Mouse (Mus musculus) embryo, embryonic 9.5 days (tissue): Measurements from ENCODE around the gene Crebbp.
"Not testable (repeated sequence)": the region's sequence is repeated elsewhere in the genome, so short reads cannot be mapped to it uniquely, and the experiment has no call there.

Source experiments
- DNase-seq: peaks from one replicate; pipeline ENCODE4 v3.0.0-alpha.2; 2017; ENCODE audit errors: extremely low spot score

The Crebbp gene

GRCm38 (mm10) chr16:4160246-4160897 is 53.4 kb downstream of the Crebbp start:
- no peak for DNase-seq

DNA sequence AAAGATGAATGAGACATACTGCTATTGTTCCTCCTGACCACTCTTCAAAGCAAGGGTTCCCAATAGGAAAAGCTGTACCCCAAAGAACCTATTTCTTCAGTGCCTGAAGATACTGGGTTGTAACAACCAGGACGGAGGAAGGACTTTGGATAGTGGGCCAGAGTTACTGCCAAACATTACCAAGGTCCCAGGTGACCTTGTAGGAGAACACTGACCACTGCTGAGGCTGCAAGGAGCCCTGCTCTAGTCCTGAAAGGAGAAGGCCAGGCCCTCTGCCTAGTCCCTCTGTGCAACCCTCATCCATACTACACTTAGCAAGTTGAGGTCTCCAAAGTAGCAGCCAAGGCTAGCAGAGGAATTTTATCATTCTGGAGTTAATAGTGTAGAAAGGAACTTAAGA is 60.7 kb downstream of the Crebbp start:
- no peak for DNase-seq

DNA sequence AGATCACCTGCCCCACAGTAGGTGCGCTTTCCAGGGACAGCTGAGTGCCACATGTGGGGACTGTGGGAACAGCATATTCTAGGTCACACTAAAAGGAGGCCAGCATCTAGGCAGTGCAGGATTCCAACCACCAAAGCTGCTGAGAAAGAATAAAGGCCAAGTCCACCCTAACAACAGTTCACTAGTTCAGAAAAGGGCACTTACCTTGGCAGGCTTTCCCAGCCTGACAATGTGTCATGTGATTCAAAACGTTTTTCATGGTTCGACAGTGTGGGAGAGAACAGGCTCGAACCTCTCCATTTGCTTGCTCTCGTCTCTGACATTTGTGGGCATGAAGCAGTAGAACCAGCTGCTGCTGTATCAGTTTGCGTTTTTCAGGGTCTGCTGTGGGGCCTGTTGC is 75.3 kb downstream of the Crebbp start:
- no peak for DNase-seq

DNA sequence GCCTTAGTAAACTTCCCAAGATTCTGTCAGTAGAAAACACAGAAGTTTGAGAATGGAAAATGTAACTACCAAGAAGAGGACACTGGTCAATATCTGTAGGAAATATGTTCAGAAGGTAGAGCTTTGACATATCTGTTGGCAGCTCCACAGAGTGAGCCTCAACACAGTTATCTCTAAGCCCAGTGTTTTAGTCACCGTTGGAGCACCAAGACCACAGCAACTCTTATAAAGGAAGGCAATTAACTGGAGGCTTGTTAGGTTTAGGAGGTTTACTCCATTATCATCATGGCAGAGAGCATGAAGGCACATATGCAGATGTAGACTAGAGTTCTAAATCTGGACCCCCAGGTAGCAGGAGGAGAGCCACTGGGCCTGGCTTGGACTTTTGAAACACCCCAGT is 80.0 kb downstream of the Crebbp start:
- no peak for DNase-seq

DNA sequence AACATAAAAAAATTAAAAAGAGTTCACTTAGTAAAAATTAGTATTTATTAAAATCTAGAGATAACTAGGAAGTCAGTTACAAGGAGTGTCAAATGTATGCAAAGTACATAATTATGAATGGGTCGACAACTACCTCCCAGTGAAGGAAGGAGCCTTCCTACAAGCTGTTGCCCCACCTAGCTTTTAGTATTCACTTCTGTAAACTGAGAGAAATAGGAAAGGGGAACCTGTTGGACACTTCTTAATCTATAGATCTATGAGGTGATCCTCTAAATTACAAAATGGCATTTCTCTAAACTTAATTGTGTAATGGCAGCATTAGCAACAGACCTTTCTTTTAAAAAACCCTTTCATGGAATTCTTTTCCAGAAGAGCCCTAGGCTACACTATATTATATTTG is 84.9 kb downstream of the Crebbp start:
- no peak for DNase-seq

DNA sequence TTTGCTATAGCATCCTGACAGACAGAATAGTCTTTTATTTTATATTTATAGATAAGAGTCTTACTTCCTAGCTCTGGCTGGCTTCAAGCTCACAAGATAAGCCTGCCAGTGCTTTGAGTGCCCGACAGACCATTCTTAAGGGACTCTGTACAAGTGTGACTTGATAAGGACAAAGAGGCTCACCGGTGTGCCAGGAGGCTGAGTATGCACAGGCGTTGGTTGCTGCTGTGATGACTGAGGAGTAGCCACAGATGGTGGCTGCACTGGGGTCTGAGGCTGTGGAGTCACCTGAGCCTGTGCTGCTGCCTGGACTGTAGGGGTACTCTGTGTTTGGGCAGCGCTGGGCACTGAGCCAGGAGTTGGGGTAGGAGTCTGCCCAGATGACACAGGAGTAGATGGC is 96.7 kb downstream of the Crebbp start:
- DNase-seq: no peak

GRCm38 (mm10) chr16:4100374-4100773 is 113.4 kb downstream of the Crebbp start:
- DNase-seq: no peak

DNA sequence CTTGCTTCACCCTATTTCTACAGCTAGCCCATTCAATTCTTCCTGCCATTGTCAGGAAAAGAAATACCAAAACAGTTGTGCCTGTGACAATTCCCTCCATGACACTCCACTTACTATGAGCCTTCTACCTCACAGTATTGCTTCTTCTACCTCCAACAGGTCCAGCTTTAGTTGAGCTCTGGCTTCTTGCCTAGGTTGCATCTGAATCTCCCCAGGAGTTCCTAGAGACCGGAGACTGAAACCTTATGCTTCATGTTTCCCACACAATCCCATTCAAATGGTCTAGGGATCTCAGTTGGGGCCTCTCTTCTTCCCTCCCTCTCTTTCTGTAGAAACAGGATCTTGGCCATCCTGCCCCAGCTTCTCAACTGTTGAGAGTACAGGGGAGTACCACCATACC is 116.3 kb downstream of the Crebbp start:
- no peak for DNase-seq

GRCm38 (mm10) chr16:4096898-4097297 is 116.9 kb downstream of the Crebbp start:
- DNase-seq: no peak

DNA sequence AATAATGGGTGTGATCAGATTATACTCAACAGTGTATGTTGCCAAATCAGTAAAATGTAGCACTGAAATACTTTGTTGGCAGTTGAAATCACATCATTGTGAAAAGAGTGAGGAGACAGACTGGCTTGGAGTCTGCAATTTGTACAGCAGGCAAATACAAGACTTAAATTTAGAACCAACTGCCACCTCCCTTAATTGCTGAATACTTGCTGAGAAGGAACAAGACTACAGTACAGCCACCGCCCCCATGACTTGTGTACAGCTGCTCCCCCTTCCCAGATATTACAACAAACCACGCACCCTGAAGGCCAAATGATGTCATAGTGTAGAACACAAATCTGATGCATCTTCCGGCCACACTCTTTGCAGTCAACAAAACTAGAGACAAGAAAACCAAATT is 117.7 kb downstream of the Crebbp start:
- DNase-seq: no peak

DNA sequence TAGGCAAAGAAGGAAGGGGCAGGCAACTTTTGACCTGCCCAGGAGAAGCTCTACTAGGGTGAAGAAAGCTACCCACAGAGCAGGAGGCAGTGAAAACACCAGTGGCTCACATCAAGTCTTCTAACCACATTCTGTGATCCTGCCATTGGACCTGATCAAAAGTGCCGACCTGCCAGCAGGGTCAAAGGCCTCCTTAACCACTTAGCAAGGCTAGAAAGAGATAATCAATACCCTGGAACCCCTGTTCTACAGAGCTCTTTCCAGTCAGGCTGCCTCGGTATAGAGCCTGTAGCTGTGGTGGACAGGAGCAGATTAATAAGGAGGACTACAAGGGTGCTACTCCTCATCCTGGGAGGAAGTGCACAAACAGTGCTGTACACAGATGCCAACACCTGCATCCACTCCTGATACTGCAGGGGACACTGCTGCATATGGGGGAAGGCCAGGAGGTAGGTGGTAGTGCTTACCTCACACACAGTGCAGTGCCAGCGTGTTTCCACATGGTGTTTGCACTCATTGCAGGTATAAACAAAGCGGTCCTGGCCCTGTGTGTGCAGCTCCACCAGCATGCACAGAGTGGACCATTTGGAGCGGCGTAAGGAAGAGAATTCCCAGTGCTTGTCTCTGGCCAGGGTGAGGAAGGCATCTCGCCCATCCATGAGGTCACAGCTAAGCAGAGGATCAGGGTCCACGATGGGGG is 126.4 kb downstream of the Crebbp start:
- DNase-seq: no peak

GRCm38 (mm10) chr16:4085851-4086387 is 127.9 kb downstream of the Crebbp start:
- DNase-seq: no peak

GRCm38 (mm10) chr16:4085051-4085450 is 128.7 kb downstream of the Crebbp start:
- no peak for DNase-seq

DNA sequence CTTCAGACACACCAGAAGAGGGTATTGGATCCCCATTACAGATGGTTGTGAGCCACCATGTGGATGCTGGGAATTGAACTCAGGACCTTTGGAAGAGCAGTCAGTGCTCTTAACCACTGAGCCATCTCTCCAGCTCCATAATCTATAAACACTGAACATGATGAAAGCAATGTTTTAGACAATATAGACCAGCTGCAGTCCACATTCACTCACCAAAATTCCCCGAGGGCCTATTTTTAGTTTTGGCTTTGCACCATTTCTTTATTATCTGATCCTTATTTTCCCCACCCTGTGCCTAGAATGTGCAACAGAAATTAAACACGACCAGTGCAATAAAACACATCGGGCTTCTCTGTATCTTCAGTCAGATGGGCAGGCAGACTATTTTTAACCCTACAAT is 133.4 kb downstream of the Crebbp start:
- not testable (repeated sequence) for DNase-seq

- DNase-seq: no peak
Observed at GRCm38 (mm10) chr16:4079656-4080055, 134.1 kb downstream of the Crebbp start.

GRCm38 (mm10) chr16:4078302-4078701 is 135.5 kb downstream of the Crebbp start:
- DNase-seq: peak; percentile 9

DNA sequence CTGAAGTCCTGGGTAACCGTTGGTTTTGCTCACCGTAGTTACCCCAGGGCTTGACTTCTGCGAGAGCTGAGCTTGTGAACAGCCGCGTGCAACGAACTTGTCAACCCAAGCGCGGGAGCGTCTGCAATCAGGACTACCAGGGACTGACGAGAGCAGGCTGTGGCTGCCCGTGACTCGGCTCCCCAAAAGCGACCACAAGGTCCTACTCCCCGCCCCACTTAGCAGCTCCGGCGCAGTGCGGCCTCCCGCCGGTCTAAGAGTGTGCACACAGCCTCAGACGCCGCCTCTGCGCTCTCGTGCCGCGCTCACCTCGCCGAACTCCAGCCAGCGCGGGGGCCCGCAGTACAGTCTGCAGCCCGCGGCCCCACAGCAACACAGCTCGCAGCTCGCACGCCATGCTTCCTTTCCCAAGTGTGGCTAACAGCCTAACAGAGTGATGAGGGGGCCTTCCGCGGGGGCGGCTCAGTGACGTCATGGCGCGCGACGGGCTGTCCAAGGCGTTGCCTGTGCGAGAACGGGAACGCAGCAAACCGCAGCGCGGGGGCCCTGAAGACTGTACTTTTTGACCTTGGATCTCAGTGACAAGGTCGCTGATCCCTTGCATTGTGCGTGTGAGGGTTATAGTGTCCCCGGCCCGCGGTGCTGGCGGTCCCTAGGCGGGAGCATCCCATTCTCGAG is 136.3 kb downstream of the Crebbp start, which contains the start of gene Trap1:
Gene Trap1, minus strand, starts transcription at position 444 of the 678 bp plus-strand sequence.
- peak; percentile 93 for DNase-seq

DNA sequence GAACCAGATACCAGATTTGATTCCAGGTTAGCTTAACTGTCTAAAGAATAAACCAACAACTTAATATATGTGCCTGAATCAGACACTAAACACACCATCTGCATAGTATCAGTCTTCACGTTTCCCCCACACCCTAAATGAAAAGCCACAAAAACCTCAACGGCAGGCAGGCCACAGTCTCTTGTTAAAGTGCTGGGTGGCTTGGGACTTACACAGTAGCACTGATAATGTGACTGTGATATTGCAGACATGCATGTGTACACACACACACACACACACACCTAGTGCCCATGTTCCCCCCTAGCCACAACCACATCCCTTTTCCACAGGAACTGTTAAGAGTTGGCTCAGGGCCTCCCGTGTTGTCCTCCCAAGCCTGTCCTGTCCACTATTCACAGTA is 139.0 kb downstream of the Crebbp start:
- no peak for DNase-seq

- no peak for DNase-seq
Observed at GRCm38 (mm10) chr16:4074297-4074696, 139.5 kb downstream of the Crebbp start.

- DNase-seq: peak; percentile 41
Observed at GRCm38 (mm10) chr16:4068588-4068987, 145.2 kb downstream of the Crebbp start.

DNA sequence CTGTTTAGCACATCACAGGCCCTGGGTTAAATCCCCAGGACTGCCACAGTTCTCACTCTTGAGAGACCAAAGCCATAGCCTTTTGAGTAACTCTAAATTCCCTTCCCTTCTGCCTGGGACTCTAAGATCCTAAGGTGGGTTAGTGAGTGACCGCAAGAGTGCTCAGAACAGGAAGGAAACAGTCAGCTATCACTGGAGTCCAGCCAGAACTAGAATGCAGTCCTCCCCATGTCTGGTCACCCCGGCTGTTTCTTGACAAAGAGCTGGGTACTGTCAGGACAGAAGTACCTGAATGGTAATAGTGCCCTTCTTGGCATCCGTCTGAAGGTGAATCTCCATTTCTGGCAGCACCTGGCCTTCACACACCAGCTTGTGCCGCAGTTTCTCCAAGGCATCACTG is 148.9 kb downstream of the Crebbp start:
- no peak for DNase-seq

DNA sequence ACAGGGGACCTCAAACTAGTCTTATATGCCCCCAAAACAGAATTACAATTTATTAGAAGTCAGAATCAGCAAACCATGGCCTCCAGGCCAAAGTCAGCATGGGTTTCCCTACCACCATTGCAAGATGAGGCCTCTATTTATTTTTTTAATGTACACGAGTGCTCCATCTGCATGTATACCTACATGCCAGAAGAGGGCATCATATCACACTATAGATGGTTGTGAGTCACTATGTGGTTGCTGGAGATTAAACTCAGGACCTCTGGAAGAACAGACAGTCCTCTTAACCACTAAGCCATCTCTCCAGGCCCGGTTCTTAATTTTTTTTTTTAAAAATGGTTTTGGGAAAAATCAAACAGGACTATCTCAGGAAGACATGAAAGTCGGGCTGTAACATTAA is 160.0 kb downstream of the Crebbp start:
- DNase-seq: no peak

GRCm38 (mm10) chr16:4052601-4053000 is 161.2 kb downstream of the Crebbp start:
- DNase-seq: no peak
